ENCODE assay signal across 9 mouse cellular contexts in genomic region chr14:120368914-120369391, GRCm38 (mm10).
DNase-seq lines count a peak whose midpoint lies in the region; ATAC-seq lines count a peak whose summit lies in the region.
"Had no signal": no experiment of that assay in that cellular context is flagged by ENCODE, and none has a peak within 500 bp of the region (broad histone marks: within the 10 kb centered on the region; RNA-seq: fewer than 3 reads in every experiment).

No protein-coding gene starts in this region.

- H3K9ac ChIP-seq in lung, embryonic 15.5 days: no peak overlapping the region
- 0 out of 2 replicates have a peak overlapping the region, but pooled peaks have one; percentile 25 for H3K9ac ChIP-seq in heart, embryonic 14.5 days (ENCODE audit: low read length)

- no peaks in the 10 kb centered on the region for H3K36me3 ChIP-seq in lung, embryonic 15.5 days
- H3K36me3 ChIP-seq in heart, embryonic 14.5 days (ENCODE audit: control insufficient read depth, insufficient read depth, low read length): no peaks in the 10 kb centered on the region
- H3K36me3 ChIP-seq in megakaryocyte, embryonic 14.5 days (replicated peaks; ENCODE audit: low read length): peaks cover 88% of the 10 kb centered on the region

- 40% methylated on average over 8 of the region's 8 CpGs for WGBS in lung, embryonic 15.5 days
- WGBS in heart, embryonic 14.5 days: 30% methylated on average over 8 of the region's 8 CpGs

- H3K4me1 ChIP-seq in lung, embryonic 15.5 days: peaks cover 60% of the 10 kb centered on the region
- peaks cover 40 to 66% of the 10 kb centered on the region in 2 experiments for H3K4me1 ChIP-seq in heart, embryonic 14.5 days (ENCODE audit: control insufficient read depth in 2 of 2, insufficient read depth in 2 of 2, low read length in 2 of 2)
- H3K4me1 ChIP-seq in megakaryocyte, embryonic 14.5 days: peaks cover 81% of the 10 kb centered on the region

- no peaks in the 10 kb centered on the region for H3K9me3 ChIP-seq in lung, embryonic 15.5 days
- no peaks in the 10 kb centered on the region for H3K9me3 ChIP-seq in heart, embryonic 14.5 days (ENCODE audit: control insufficient read depth, low read length)
- no peaks in the 10 kb centered on the region for H3K9me3 ChIP-seq in megakaryocyte, embryonic 14.5 days

- peak; percentile 47 for DNase-seq in cerebellum, adult 9-10 months
- DNase-seq in cerebellum, postnatal 4 days (ENCODE audit: low spot score in 2 of 2): no peak
- DNase-seq in lung, postnatal 4 days: no peak
- no peak for DNase-seq in cerebellum, adult 8-10 months
- DNase-seq: cerebellum, postnatal 36 days had no signal

- no peak overlapping the region for H3K4me3 ChIP-seq in lung, embryonic 15.5 days
- no peak overlapping the region for H3K4me3 ChIP-seq in heart, embryonic 14.5 days (ENCODE audit: control insufficient read depth in 1 of 2, insufficient read depth in 1 of 2, low read depth in 1 of 2, low read length in 2 of 2)
- peak overlapping the region; percentile 42 for H3K4me3 ChIP-seq in megakaryocyte, embryonic 14.5 days (replicated peaks)

- no peaks in the 10 kb centered on the region for H3K27me3 ChIP-seq in lung, embryonic 15.5 days
- H3K27me3 ChIP-seq in heart, embryonic 14.5 days (ENCODE audit: control insufficient read depth, insufficient read depth, low read length): no peaks in the 10 kb centered on the region
- no peaks in the 10 kb centered on the region for H3K27me3 ChIP-seq in megakaryocyte, embryonic 14.5 days (replicated peaks)

- H3K27ac ChIP-seq in lung, embryonic 15.5 days: peak overlapping the region; percentile 54; the same call in 1 of the 2 replicates
- H3K27ac ChIP-seq in heart, embryonic 14.5 days (replicated peaks in 1 of 2; ENCODE audit: control insufficient read depth in 1 of 2, insufficient read depth in 1 of 2, low read depth in 2 of 2, low read length in 2 of 2): peak overlapping the region; percentile 41 to 67

- ATAC-seq in lung, embryonic 15.5 days (ENCODE audit: borderline replicate concordance, extremely low read depth, low FRiP score, low TSS enrichment): no peak
- ATAC-seq in heart, embryonic 14.5 days (ENCODE audit: insufficient number of reproducible peaks, insufficient read depth, low FRiP score, low read depth): peak; percentile 55
- no peak for ATAC-seq in inflammation-experienced regulatory T-cells, adult 6 months

- H3K4me2 ChIP-seq in lung, embryonic 15.5 days: no peak overlapping the region
- no peak overlapping the region for H3K4me2 ChIP-seq in heart, embryonic 14.5 days (ENCODE audit: low read length)
